ENCODE assay signal across 20 mouse cellular contexts in the genomic region with DNA sequence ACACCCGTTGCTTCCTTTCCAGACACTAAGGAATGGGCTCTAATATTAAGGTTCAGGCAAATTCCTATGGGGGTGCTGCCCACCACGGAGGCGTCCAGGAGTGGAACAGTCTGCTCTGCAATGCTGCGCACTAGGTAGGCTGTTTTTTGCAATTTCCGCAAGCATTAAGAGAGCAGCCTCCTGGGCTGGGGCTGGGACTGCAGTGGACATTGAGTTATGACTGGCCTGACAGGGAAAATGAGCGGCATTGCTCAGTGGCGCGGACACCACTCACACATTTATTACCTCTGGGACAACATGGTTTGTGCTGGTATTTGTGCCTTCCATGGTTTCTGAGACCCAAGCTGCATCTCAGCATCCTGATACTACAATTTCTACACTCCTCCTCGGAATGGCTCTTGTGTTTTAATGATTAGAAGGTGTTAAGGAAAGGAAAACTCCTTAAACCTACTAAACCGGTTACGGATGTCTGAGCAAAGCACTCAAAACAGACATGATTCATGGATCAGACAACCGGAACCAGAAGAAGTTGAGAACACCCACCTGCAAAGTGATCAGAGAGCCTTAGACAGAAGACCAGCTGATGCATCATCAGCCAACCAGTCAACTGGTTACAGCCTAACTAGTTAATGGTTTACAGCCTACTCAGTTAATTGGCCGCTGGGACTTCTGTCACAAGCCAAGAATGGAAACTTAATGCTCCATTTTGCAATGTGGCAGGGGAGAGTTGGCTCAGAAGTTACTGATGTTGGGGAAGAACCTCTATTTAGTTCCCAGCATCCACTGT.
"Had no signal": no experiment of that assay in that cellular context is flagged by ENCODE, and none has a peak within 500 bp of the region (broad histone marks: within the 10 kb centered on the region; RNA-seq: fewer than 3 reads in every experiment).

No protein-coding gene starts in this region.

- H3K4me3 ChIP-seq: left cerebral cortex, adult 2 months; limb, embryonic 12.5 days; liver, embryonic 12.5 days; liver, embryonic 15.5 days; lung, embryonic 15.5 days; megakaryocyte, embryonic 14.5 days; midbrain, embryonic 10.5 days; midbrain, embryonic 13.5 days; neural tube, embryonic 12.5 days; stomach, embryonic 15.5 days had no signal

- H3K27me3 ChIP-seq: limb, embryonic 12.5 days; liver, embryonic 12.5 days; liver, embryonic 15.5 days; lung, embryonic 15.5 days; megakaryocyte, embryonic 14.5 days; midbrain, embryonic 13.5 days; neural tube, embryonic 12.5 days; stomach, embryonic 15.5 days had no signal

- H3K9ac ChIP-seq: limb, embryonic 12.5 days; liver, embryonic 12.5 days; liver, embryonic 15.5 days; lung, embryonic 15.5 days; midbrain, embryonic 13.5 days; neural tube, embryonic 12.5 days; stomach, embryonic 15.5 days had no signal

- H3K4me2 ChIP-seq: limb, embryonic 12.5 days; liver, embryonic 12.5 days; liver, embryonic 15.5 days; lung, embryonic 15.5 days; midbrain, embryonic 13.5 days; neural tube, embryonic 12.5 days; stomach, embryonic 15.5 days had no signal

- H3K4me1 ChIP-seq: liver, embryonic 12.5 days; liver, embryonic 15.5 days; megakaryocyte, embryonic 14.5 days; neural tube, embryonic 12.5 days had no signal

- H3K9me3 ChIP-seq: limb, embryonic 12.5 days; liver, embryonic 12.5 days; liver, embryonic 15.5 days; lung, embryonic 15.5 days; midbrain, embryonic 10.5 days; midbrain, embryonic 13.5 days; neural tube, embryonic 12.5 days; stomach, embryonic 15.5 days had no signal

- H3K27ac ChIP-seq: left cerebral cortex, adult 2 months; limb, embryonic 12.5 days; liver, embryonic 12.5 days; liver, embryonic 15.5 days; lung, embryonic 15.5 days; midbrain, embryonic 10.5 days; midbrain, embryonic 13.5 days; neural tube, embryonic 12.5 days; stomach, embryonic 15.5 days had no signal

- H3K36me3 ChIP-seq: limb, embryonic 12.5 days; liver, embryonic 12.5 days; liver, embryonic 15.5 days; lung, embryonic 15.5 days; midbrain, embryonic 10.5 days; midbrain, embryonic 13.5 days; neural tube, embryonic 12.5 days; stomach, embryonic 15.5 days had no signal

- DNase-seq: layer of hippocampus, postnatal 36 days; liver; lung, adult 18-20 months; lung, postnatal 10 days; lung, postnatal 36 days; retina, postnatal 1 day; right cerebral cortex, postnatal 25 days; spleen, adult 18-20 months; thymus, postnatal 25 days had no signal

- ATAC-seq: intestine, postnatal 0 days; liver, embryonic 12.5 days; midbrain, embryonic 13.5 days had no signal
